Mouse (Mus musculus) liver, embryonic 15.5 days (tissue): ENCODE data around the gene Fxr2. TPM values are rescaled to one million over a fixed set of nuclear protein-coding genes. Genes with fewer than 3 reads are reported as not detected.

Source experiments
- ATAC-seq: fragments of 200-750 bp; cut with Nextera tagmentation; 2 replicates; pipeline ENCODE4 v1.8.0; 2017; ENCODE audit warnings: moderate number of reproducible peaks, mild to moderate bottlenecking, moderate library complexity; ENCODE audit not compliant: insufficient read depth
- H3K27ac ChIP-seq: fragments of 300-500 bp; sonication (generic); replicated peaks from 2 replicates; pipeline ENCODE4 v1.5.1; 2015; ENCODE audit warnings: mild to moderate bottlenecking, inconsistent platforms
- H3K27me3 ChIP-seq: fragments of 300-500 bp; sonication (generic); 2 replicates; pipeline ENCODE4 v1.6.1; 2015; ENCODE audit warnings: mild to moderate bottlenecking, inconsistent platforms
- H3K36me3 ChIP-seq: fragments of 300-500 bp; sonication (generic); replicated peaks from 2 replicates; pipeline ENCODE4 v1.6.1; 2015; ENCODE audit warnings: moderate library complexity, mild to moderate bottlenecking, inconsistent platforms
- H3K4me1 ChIP-seq: fragments of 300-500 bp; sonication (generic); replicated peaks from 2 replicates; pipeline ENCODE4 v1.6.1; 2015; ENCODE audit warnings: inconsistent platforms
- H3K4me2 ChIP-seq: fragments of 300-500 bp; sonication (generic); 2 replicates; pipeline ENCODE4 v1.6.1; 2015; ENCODE audit warnings: moderate library complexity, mild to moderate bottlenecking, inconsistent platforms
- H3K4me3 ChIP-seq: fragments of 300-500 bp; sonication (generic); replicated peaks from 2 replicates; pipeline ENCODE4 v1.5.1; 2015; ENCODE audit warnings: mild to moderate bottlenecking, inconsistent platforms
- H3K9ac ChIP-seq: fragments of 300-500 bp; sonication (generic); 2 replicates; pipeline ENCODE4 v1.6.1; 2015; ENCODE audit warnings: moderate library complexity, mild to moderate bottlenecking, inconsistent platforms
- H3K9me3 ChIP-seq: fragments of 300-500 bp; sonication (generic); replicated peaks from 2 replicates; pipeline ENCODE4 v1.6.1; 2016; ENCODE audit warnings: inconsistent platforms
- WGBS: fragments of 180-500 bp; shearing (Covaris S2); methylation state at CpG from one replicate; pipeline ENCODE4 v1.1.7; 2015; ENCODE audit warnings: mixed read lengths; ENCODE audit not compliant: insufficient replicate concordance; 5-methylcytosine and 5-hydroxymethylcytosine counted together
- polyA plus RNA-seq: library from polyadenylated mRNA; unstranded; fragments of >200 nt; fragmentation: Nextera tagmentation; extraction: Ambion mirVana; gene quantifications from 2 replicates; pipeline ENCODE4 v1.2.1, GENCODE M21; 2015

The Fxr2 gene
- 7.3 and 9.7 TPM in 2 replicates for polyA plus RNA-seq

- Histone ChIP-seq H3K4me2 (peak within 1 kb of the TSS; percentile 76), H3K9me3 (no peaks in the 10 kb centered on the region), H3K36me3 (peaks cover 10% of the 10 kb centered on the region), H3K4me1 (peaks cover 43% of the 10 kb centered on the region), H3K4me3 (peak within 1 kb of the TSS; percentile 94), H3K27ac (peak within 1 kb of the TSS; percentile 93), H3K27me3 (no peaks in the 10 kb centered on the region), H3K9ac (peak within 1 kb of the TSS; percentile 99)
- WGBS: 0% methylated on average over 51 of the region's 56 CpGs
- peak; percentile 97 for ATAC-seq
Observed at GRCm38 (mm10) chr11:69632284-69633089, at the start of gene Fxr2. Gene Fxr2 (plus strand): TSS chr11:69632990.

- H3K27me3 ChIP-seq: no peaks in the 10 kb centered on the region
- peaks cover 28% of the 10 kb centered on the region for H3K36me3 ChIP-seq
- H3K4me1 ChIP-seq: peaks cover 76% of the 10 kb centered on the region
- no peak overlapping the region for H3K4me2 ChIP-seq
- 0 out of 2 replicates have a peak overlapping the region, but pooled peaks have one; percentile 28 for H3K9ac ChIP-seq
- ATAC-seq: no peak
- WGBS: 60% methylated on average over 7 of the region's 7 CpGs
- no peak overlapping the region for H3K4me3 ChIP-seq
- H3K27ac ChIP-seq: peak overlapping the region; percentile 88
- no peaks in the 10 kb centered on the region for H3K9me3 ChIP-seq
Observed at GRCm38 (mm10) chr11:69584008-69584407, 48.8 kb upstream of the Fxr2 start.

- peaks cover 79% of the 10 kb centered on the region for H3K4me1 ChIP-seq
- WGBS: 79% methylated on average over 13 of the region's 13 CpGs
Observed at GRCm38 (mm10) chr11:69584937-69585336, 47.9 kb upstream of the Fxr2 start.

GRCm38 (mm10) chr11:69585718-69586325 lies 47.0 kb upstream of the Fxr2 start:
- H3K9me3 ChIP-seq: no peaks in the 10 kb centered on the region
- peaks cover 45% of the 10 kb centered on the region for H3K36me3 ChIP-seq
- H3K4me3 ChIP-seq: peak overlapping the region; percentile 26
- 22% methylated on average over 7 of the region's 7 CpGs for WGBS
- H3K27ac ChIP-seq: peak overlapping the region; percentile 88
- peak overlapping the region; percentile 26; the same call in 1 of the 2 replicates for H3K9ac ChIP-seq
- H3K27me3 ChIP-seq: no peaks in the 10 kb centered on the region
- ATAC-seq: peak; percentile 64
- peaks cover 87% of the 10 kb centered on the region for H3K4me1 ChIP-seq
- peak overlapping the region; percentile 56 for H3K4me2 ChIP-seq

More at GRCm38 (mm10) chr11:69584937-69585336, 47.9 kb upstream of the Fxr2 start:
- no peak overlapping the region for H3K4me3 ChIP-seq
- no peak for ATAC-seq
- H3K36me3 ChIP-seq: peaks cover 36% of the 10 kb centered on the region
- H3K4me2 ChIP-seq: peak overlapping the region; percentile 56
- no peaks in the 10 kb centered on the region for H3K27me3 ChIP-seq
- peak overlapping the region; percentile 88 for H3K27ac ChIP-seq
- no peaks in the 10 kb centered on the region for H3K9me3 ChIP-seq
- peak overlapping the region; percentile 28; the same call in 1 of the 2 replicates for H3K9ac ChIP-seq

- peak; percentile 74 for ATAC-seq
- H3K9ac ChIP-seq: peak overlapping the region; percentile 14
Observed at GRCm38 (mm10) chr11:69589207-69589834, 43.5 kb upstream of the Fxr2 start.

GRCm38 (mm10) chr11:69590622-69591021 lies 42.2 kb upstream of the Fxr2 start:
- WGBS: 70% methylated on average over 8 of the region's 8 CpGs
- H3K4me2 ChIP-seq: peak overlapping the region; percentile 57
- H3K9ac ChIP-seq: peak overlapping the region; percentile 14

More at GRCm38 (mm10) chr11:69589207-69589834, 43.5 kb upstream of the Fxr2 start:
- peak overlapping the region; percentile 57 for H3K4me2 ChIP-seq
- 0 out of 2 replicates have a peak overlapping the region, but pooled peaks have one; percentile 6 for H3K4me3 ChIP-seq
- WGBS: 40% methylated on average over 22 of the region's 22 CpGs
- H3K36me3 ChIP-seq: peaks cover 54% of the 10 kb centered on the region
- H3K27ac ChIP-seq: peak overlapping the region; percentile 88
- peaks cover 89% of the 10 kb centered on the region for H3K4me1 ChIP-seq
- no peaks in the 10 kb centered on the region for H3K27me3 ChIP-seq
- H3K9me3 ChIP-seq: no peaks in the 10 kb centered on the region

GRCm38 (mm10) chr11:69591424-69591823 lies 41.4 kb upstream of the Fxr2 start:
- no peak for ATAC-seq
- Histone ChIP-seq H3K27me3 (no peaks in the 10 kb centered on the region), H3K4me3 (no peak overlapping the region), H3K9ac (peak overlapping the region; percentile 8; the same call in 1 of the 2 replicates), H3K36me3 (peaks cover 54% of the 10 kb centered on the region), H3K27ac (peak overlapping the region; percentile 88), H3K4me2 (no peak overlapping the region), H3K4me1 (peaks cover 68% of the 10 kb centered on the region), H3K9me3 (no peaks in the 10 kb centered on the region)
- WGBS: 86% methylated on average over 3 of the region's 3 CpGs

More at GRCm38 (mm10) chr11:69590622-69591021, 42.2 kb upstream of the Fxr2 start:
- H3K36me3 ChIP-seq: peaks cover 54% of the 10 kb centered on the region
- peak; percentile 40; the same call in 1 of the 2 replicates for ATAC-seq
- peaks cover 76% of the 10 kb centered on the region for H3K4me1 ChIP-seq
- no peaks in the 10 kb centered on the region for H3K9me3 ChIP-seq
- H3K27ac ChIP-seq: peak overlapping the region; percentile 88
- no peak overlapping the region for H3K4me3 ChIP-seq
- H3K27me3 ChIP-seq: no peaks in the 10 kb centered on the region

GRCm38 (mm10) chr11:69591899-69592637 lies 40.7 kb upstream of the Fxr2 start:
- H3K9ac ChIP-seq: peak overlapping the region; percentile 9; the same call in 1 of the 2 replicates
- no peaks in the 10 kb centered on the region for H3K27me3 ChIP-seq
- H3K36me3 ChIP-seq: peaks cover 50% of the 10 kb centered on the region
- 75% methylated on average over 7 of the region's 7 CpGs for WGBS
- H3K4me2 ChIP-seq: no peak overlapping the region
- H3K9me3 ChIP-seq: no peaks in the 10 kb centered on the region
- peak overlapping the region; percentile 68 for H3K27ac ChIP-seq
- no peak overlapping the region for H3K4me3 ChIP-seq
- ATAC-seq: no peak
- peaks cover 62% of the 10 kb centered on the region for H3K4me1 ChIP-seq

- Histone ChIP-seq H3K4me1 (peaks cover 55% of the 10 kb centered on the region), H3K27ac (peak overlapping the region; percentile 68), H3K9ac (no peak overlapping the region), H3K36me3 (peaks cover 43% of the 10 kb centered on the region), H3K9me3 (no peaks in the 10 kb centered on the region), H3K4me3 (no peak overlapping the region), H3K27me3 (no peaks in the 10 kb centered on the region), H3K4me2 (no peak overlapping the region)
- WGBS: 58% methylated on average over 4 of the region's 4 CpGs
- no peak for ATAC-seq
Observed at GRCm38 (mm10) chr11:69592799-69593198, 40.0 kb upstream of the Fxr2 start.

- H3K36me3 ChIP-seq: peaks cover 23% of the 10 kb centered on the region
- 86% methylated on average over 6 of the region's 6 CpGs for WGBS
Observed at GRCm38 (mm10) chr11:69594853-69595252, 37.9 kb upstream of the Fxr2 start.

More at GRCm38 (mm10) chr11:69594853-69595252, 37.9 kb upstream of the Fxr2 start:
- no peaks in the 10 kb centered on the region for H3K9me3 ChIP-seq
- H3K4me3 ChIP-seq: no peak overlapping the region
- H3K27ac ChIP-seq: no peak overlapping the region
- H3K27me3 ChIP-seq: no peaks in the 10 kb centered on the region
- peaks cover 48% of the 10 kb centered on the region for H3K4me1 ChIP-seq
- no peak overlapping the region for H3K9ac ChIP-seq
- no peak overlapping the region for H3K4me2 ChIP-seq
- no peak for ATAC-seq
